Mouse (Mus musculus) bone marrow, adult 2 months (tissue): Measurements from ENCODE around the gene March6.

Experiments used
- CTCF ChIP-seq: fragments of 200-500 bp; IDR thresholded peaks from 2 replicates; pipeline ENCODE4 v1.5.1; 2011; ENCODE audit warnings: low read length, control low read depth; ENCODE audit not compliant: control insufficient read depth, insufficient read depth
- POLR2A ChIP-seq: fragments of 200-500 bp; IDR thresholded peaks from 2 replicates; pipeline ENCODE4 v1.6.1; 2011; ENCODE audit warnings: low read depth, mild to moderate bottlenecking, control low read depth, low read length, borderline replicate concordance; ENCODE audit not compliant: control insufficient read depth

DNA sequence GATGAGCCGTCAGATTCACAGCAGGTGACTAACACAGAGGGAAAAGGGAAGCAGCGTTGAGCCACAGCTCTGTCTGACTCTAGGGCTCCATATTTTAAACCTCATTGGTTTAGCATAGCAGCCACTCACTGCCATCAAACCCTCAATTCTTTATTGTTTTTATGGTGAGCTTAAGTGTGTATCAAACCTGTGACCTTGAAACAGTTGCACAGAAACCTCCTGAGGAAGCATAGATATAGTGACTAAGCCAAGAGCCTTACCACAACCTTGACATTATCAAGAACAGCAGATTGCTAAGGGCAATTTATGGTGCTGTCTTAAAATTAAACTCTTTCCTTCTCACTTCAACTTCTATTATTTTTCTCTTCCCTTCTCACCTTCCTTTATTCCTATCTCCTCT, 2.7 kb upstream of the March6 start:
- TF ChIP-seq CTCF, result no peak
- TF ChIP-seq POLR2A, result no peak
